Mouse (Mus musculus) c-Kit-positive CD71-negative TER-119-negative erythroid progenitor cells, embryonic 14.5 days (primary cell): ENCODE data around the gene Luc7l2.

Source experiments
- DNase-seq: peaks from one replicate; pipeline ENCODE4 v3.0.0-alpha.2; 2013; ENCODE audit warnings: low read depth

Gene Luc7l2

GRCm38 (mm10) chr6:38650263-38650937 lies 99.3 kb downstream of the Luc7l2 start:
- peak; percentile 76 for DNase-seq
